Mouse (Mus musculus) skeletal muscle tissue, adult 2 months (tissue): ENCODE results near the gene Zbtb42.
A peak's percentile ranks its signal among the peaks of the same experiment; 100 is the strongest.

Experiments
- DNase-seq: peaks from one replicate; pipeline ENCODE4 v3.0.0-alpha.2; 2012; ENCODE audit warnings: low read depth, low spot score

The Zbtb42 gene

DNA sequence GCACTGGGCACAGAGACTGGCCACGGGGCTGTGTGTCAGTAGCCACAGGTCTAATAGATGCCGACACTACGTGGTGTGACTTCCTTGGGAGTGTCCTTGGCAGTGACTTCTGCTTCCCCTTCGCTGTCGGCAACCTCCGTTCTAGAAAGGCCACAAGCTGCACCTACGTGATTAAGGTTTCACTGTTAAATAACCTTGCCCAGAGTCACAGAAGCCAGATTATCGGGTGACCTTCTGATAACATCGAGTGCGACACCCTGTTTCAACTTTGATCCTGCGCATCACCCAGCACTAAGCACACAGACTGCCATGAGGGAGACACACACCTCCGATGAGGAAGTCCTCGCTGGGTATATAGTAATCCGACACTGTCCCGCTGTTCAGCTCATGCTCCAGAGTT, 9.8 kb downstream of the Zbtb42 start:
- DNase-seq = no peak

DNA sequence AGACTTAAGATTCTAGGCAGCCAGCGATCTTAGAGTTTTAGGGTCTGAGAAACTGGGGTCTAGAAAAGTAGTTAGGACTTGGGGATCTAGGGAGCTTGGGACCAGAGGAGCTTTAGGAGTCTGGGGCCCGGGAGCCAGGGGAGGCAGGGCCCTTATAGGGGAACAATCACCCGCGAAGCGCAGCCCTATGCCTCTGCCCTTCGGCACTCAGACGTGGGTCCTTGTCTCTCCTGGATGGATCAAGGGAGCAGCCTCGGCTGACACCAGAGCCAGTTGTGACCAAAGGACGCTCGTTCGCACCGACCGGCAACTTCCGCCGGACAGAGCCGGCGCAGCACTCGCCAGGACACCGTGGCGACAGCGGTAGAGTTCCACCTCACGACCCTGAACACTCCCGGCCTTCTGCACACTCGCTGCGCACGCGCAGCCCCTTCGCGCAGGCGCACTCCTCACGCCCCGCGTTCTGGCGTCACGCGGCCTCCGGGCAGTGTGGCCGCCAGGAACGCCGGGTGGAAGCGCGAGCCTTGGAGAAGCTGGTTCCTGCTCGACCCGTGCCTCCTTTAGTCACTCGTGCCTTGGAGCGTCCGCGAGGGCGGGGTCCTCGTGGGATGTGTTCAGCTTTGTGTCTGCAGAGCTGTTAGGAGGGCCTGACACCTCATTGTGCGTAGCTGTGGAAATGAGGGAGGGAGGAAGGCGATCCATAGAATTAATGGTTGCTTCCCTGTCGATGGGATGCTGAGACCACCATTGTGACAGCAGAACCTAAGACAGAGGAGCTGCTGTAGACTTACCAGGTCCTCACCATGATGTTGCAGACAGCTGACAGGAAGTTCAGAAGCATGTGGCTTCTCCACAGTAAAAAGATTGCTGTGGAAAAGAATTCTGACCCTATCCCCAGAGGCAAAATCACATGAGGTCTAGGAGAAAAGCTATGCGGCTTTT, 14.8 kb downstream of the Zbtb42 start:
- peak; percentile 97 for DNase-seq

DNA sequence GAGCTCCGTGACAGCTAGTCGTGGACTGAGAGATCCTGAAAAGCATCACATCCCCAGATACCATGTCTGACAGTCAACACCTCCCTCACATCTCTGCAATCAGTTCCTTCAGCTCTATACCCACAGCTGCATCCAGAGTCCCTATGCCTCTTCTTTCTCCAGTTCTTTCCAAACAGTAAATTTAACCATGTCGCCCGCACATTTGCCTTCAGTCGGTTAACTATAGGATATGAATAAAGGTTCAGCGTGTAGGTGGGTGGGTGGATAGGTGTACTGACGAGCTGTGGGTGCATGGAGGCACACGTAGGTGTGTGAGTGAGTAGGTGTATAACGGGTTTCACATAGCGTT, 15.5 kb downstream of the Zbtb42 start:
- DNase-seq = no peak

DNA sequence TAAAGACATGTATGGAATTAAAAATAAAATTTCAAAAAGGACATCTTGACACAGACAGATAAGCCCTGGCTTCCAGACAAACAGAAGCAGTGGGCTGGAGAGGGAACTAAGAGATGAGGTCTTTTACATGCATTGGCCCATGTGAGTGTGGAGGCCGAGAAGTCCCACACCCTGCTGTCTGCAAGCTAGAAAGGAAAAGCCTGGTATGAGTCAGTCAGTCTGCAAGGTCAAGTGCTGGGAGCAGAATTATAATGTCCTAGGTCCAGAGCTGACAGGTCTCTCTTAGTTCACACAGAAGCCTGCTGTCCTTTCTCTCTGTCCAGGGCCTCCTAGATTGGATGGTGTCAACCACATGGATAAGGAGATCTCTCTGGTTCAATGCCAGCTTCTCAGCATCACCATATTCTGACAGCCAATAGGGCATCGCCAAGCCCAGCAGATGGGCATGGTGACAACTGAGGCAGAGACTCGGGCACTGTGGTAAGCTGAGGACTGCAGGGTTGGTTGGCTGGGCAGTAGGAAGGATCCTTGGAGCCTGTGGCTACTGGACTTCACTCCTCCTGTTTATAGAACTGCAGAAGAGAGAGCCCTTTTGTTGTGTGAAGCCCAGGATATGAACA, 18.3 kb downstream of the Zbtb42 start:
- DNase-seq = no peak

DNA sequence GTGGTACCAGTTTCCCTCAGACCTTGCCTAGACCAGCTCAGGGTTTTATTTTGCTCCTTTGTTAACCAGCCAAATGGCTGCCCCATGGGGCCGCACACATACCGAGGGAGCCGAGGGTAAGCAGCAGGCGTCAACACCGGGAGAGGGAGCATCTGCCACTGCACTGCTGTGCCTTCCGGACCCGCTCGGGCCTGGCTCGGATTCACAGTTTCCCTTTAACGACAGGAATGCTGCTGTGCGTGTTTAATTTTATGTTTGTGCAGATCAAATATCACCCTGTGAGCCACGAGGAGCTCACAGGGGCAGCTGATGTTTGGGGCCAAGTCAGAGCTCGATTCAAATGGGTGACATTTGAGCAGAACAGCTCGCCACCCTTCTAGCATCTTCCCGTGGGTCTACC, 21.9 kb downstream of the Zbtb42 start:
- DNase-seq = peak; percentile 80

DNA sequence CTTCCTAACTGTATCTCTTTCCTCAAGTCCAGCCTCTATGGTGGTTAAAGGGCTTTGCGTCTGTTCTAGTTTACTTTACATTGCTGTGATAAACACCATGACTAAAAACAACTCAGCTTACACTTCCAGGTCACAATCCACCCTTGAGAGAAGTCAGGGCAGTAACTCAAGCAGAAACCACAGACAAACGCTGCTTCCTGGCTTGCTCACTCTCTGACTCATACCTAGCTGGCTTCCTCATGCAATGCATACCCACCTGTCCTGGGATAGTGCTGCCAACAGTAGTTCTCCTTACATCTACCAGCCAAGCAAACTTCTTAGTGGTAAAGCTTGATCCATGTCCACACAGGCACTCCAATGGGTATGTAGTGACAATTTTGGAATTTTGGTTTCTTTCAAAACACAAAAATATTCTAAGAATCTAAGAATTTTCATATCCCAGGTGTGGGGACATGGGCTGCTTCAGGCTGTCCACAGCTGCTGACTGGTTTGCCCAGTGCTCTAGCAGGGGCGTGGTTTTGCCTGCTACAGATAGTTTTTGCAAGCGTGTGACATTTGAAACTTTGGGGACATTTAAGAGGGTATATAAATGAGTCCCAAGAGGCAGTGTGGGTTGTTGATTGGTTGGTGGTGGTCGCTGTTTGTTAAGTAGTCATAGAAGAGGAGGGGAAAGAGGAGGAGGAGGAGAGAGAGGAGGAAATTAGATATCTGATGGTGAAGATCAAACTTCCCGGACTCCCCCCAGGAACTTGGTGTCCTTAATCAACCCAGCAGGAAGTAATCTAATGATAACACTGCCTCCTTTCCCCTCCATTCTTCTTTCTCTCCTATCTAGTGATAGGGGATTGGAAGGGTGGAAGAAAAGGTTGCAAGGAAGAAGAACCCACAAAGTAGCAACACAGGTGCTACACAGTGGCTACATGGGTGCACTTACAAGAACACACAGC, 24.0 kb downstream of the Zbtb42 start:
- DNase-seq = no peak

- DNase-seq = peak; percentile 77
Observed at GRCm38 (mm10) chr12:112706704-112707572, 28.3 kb downstream of the Zbtb42 start.

- DNase-seq = no peak
Observed at GRCm38 (mm10) chr12:112707573-112707869, 28.9 kb downstream of the Zbtb42 start.

GRCm38 (mm10) chr12:112713984-112714383, 35.4 kb downstream of the Zbtb42 start:
- no peak for DNase-seq

- DNase-seq = no peak
Observed at GRCm38 (mm10) chr12:112717140-112717539, 38.5 kb downstream of the Zbtb42 start.

DNA sequence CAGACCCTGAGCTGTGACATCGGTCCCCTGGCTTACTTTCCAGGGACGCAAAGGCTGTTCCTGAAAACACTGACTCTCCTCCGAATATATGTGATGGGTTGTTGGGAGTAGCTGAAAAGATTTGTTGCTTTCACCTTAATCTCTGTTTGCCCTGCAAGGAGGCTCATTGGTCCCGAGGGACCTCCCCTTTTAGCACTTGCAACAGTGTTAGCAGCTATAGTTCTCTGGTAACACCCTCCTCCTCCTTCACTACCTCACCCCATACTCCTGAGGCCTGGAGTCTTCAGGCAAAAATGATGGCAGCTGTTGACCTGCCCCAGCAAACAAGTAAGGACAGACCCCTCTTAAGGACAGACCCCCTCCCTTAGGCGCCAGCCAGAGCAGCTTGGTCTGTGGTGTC, 40.4 kb downstream of the Zbtb42 start:
- DNase-seq = no peak

DNA sequence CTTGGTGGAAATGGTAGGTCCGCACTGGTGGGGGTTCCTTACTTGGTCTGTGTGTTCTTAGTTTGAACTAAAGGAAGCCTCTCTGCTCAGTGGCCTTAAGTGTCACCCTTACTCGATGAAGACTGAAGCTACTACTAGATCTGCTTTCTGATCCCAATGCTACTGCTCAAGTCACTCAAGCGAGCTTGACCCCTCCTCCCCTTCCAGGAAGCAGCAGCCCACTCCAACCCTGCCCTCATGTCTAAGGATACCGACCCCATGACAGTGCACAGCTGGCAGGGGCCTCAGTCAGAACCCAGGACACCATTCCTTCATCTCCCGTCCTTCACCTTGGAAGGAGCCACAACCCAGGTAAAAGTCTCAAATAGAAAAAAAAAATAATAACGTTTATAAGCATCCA, 41.6 kb downstream of the Zbtb42 start, which contains the start of gene Cep170b:
TSS of gene Cep170b (plus strand) at position 240 of the 400 bp plus-strand sequence.
- DNase-seq = no peak

DNA sequence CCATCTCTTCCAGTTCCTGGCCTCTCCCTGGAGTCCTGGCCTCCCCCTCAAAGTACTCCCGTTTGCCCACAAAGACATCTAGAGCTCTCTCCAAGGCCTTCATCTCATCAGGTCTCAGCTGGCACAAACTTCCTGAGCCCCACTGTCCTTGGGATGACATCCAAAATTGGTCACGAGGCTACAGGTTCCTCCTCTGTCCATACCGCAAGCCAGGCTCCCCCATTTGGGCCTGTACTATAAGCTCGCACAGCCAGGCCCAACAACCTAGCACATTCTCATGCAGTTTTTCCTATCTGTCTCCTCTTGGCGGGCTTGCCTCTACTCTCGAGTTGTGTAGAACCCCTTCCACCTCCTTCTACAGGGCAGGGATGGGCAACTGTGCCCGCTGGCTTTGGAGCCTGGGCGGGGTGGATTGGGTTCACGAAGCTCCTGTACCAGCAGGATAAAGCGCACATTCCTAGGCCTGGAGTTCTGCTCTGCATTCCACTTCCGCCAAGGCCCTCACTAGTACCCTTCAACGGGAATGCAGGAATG, 42.3 kb downstream of the Zbtb42 start:
- DNase-seq = no peak

- no peak for DNase-seq
Observed at GRCm38 (mm10) chr12:112721424-112722239, 43.0 kb downstream of the Zbtb42 start.

DNA sequence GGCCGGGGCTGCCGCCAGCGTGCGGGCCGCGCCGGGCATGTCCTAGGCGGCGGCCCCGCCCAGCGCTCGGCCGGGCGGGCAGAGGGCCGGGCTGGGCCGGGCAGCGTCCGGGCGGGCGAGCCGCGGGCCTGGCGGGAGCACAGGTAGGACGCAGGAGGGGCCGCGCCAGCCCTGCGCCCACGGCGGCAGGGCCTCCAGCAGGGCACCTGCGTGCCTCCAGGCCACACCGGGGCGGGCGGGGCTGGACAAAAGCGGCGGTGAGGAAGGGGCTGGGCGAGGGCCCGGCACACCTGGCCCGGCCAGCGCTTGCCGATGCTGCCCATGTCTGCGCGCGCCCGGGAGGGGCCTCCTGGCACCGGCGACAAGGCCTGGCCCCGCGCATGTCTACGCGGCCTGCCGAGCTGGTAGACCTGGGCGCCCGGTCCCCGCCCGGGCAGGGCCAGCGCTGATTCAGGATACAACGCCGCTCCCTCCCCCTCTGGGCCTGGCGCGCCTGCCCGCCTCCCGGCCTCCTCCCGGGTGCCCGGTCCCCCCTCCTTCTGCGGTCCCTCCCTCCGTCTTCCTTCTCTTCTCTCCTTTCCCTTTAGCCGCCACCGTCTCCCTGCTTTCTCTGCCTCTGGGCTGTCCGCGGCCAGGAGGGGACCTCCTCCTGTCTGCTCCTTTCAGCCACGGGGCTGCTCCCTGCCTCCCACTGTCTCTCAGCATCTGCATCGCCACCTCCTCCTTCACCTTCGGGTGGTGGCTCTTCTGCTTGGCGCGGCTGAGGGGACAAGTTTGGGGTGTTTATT, 43.8 kb downstream of the Zbtb42 start:
- no peak for DNase-seq

DNA sequence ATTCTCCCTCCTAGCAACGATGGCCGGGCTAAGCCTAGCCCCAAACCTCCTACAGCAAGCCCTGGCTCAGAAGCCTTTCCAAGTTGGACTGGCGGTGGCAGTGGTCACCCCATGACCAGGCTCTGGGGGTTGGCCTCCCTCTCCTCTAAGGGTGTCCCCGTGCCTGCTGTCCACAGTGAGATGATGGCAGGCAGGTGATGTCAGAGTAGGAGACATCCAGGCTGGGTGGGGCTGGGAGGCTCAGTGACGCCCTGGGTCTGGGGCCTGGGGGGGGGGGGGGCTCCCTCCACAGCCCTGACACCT, 44.4 kb downstream of the Zbtb42 start:
- no peak for DNase-seq

DNA sequence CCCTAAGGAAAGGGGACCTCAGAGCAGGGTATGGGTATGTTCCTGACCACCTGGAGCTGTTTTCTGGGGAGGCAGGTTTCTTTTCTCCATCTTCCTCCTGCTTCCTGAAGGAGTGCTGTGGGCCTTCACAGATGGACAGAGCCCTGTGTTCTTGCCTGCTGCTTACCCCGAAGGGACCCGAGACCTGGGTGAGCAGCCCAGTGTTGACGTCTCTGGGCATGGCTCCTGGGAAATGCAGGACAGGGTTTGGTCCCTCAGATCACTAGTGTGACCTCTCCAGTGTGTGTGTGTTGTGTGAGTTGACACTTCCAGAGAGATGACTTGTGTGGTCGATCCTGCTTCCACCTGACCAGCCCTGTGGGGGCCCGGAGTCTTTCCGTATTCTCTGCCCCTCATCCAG, 44.8 kb downstream of the Zbtb42 start:
- DNase-seq = no peak

DNA sequence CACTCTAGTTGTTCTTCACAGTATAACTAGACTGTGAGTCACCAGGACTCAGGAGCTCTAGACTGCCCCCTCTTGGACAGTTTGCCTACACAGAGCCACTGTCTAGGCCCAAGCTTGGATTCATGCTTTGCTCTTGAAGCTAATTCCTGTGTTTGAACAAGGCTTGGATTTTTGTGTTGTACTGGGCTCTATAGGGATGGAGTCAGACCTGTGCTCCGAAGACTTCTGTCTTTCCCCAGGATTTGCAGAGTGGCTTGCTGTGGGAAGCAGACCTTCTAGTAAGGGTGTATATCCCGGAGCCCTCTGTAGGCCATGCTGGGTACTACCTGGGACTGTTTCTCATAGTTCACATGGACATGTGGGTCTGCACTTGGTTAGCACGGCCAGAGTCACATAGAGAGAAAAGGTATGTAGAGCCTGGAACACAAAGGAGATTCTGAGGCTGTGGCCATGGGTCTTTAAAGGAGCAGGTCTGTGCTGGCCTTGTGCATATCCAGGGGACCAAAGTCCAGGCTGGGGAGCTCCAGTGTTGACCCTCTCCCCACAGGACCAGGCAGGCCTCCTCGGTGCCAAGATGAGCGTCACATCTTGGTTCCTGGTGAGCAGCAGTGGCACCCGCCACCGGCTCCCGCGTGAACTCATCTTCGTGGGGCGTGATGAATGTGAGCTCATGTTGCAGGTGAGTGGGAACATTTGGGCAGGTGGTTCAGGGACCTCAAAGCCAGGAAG, 45.6 kb downstream of the Zbtb42 start:
- no peak for DNase-seq

DNA sequence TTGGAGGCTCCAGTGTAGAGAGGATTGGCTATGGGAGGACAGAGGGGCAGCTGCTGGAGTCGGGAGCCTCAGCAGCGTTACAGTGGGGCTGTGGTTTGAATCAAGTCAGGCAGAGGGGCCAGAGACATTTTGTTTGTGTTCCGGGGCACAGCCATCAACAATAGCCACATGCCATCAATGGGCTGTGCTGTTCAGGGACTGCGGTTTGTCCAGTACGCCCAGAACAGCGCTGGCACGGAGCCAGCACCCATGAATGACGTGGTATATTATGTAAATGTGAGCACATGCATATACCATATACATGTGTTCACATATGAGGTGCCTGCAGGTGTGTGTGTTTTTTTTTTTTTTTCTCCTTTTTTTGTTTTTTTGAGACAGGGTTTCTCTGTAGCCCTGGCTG, 49.2 kb downstream of the Zbtb42 start:
- DNase-seq = no peak
